Mouse (Mus musculus) CH12.LX (cell line): ENCODE results near the gene Slc35f3. TPM values are rescaled to one million over a fixed set of nuclear protein-coding genes. Genes with fewer than 3 reads are reported as not detected.

ENCODE experiments used
- DNase-seq: peaks from one replicate; pipeline ENCODE4 v3.0.0-alpha.2; 2013; ENCODE audit errors: extremely low read depth
- H3K27ac ChIP-seq: 2 replicates; pipeline ENCODE4 v1.5.1; 2012; ENCODE audit warnings: low read depth, mild to moderate bottlenecking, control low read depth, moderate library complexity; ENCODE audit not compliant: insufficient read depth
- H3K27me3 ChIP-seq: replicated peaks from 2 replicates; pipeline ENCODE3; 2012; ENCODE audit warnings: inconsistent platforms
- H3K36me3 ChIP-seq, 2 experiments: replicated peaks in 1 of 2; 2 replicates each; pipeline versions ENCODE3 to v1.6.1; 2012; ENCODE audit warnings: inconsistent platforms in 1 of 2, low read length in 1 of 2, mild to moderate bottlenecking in 1 of 2, mixed read lengths in 1 of 2, moderate library complexity in 1 of 2; ENCODE audit not compliant: control insufficient read depth in 1 of 2, insufficient read depth in 1 of 2
- H3K4me1 ChIP-seq, 2 experiments: 2 replicates each; pipeline ENCODE4 v1.6.1; 2012; ENCODE audit warnings: inconsistent platforms in 1 of 2, moderate library complexity in 1 of 2; ENCODE audit not compliant: insufficient read depth in 2 of 2, control insufficient read depth in 1 of 2
- H3K4me2 ChIP-seq: 2 replicates; pipeline ENCODE4 v1.6.1; 2012; ENCODE audit warnings: low read depth, mild to moderate bottlenecking, control low read depth; ENCODE audit not compliant: poor library complexity, insufficient read depth, severe bottlenecking
- H3K4me3 ChIP-seq, 3 experiments: fragments of 150-350 bp in 1 of 3; sonication (generic) in 1 of 3; replicated peaks in 1 of 3; 2 replicates each; pipeline versions ENCODE3 to v1.5.1; 2011 to 2012; ENCODE audit warnings: low read depth in 2 of 3, low read length in 2 of 3, mild to moderate bottlenecking in 2 of 3, moderate library complexity in 2 of 3, control low read depth in 1 of 3, improper control_type of control experiment in 1 of 3, inconsistent platforms in 1 of 3, mixed read lengths in 1 of 3; ENCODE audit not compliant: poor library complexity in 1 of 3
- H3K79me2 ChIP-seq: replicated peaks from 2 replicates; pipeline ENCODE4 v1.6.1; 2012; ENCODE audit warnings: mild to moderate bottlenecking, moderate library complexity; ENCODE audit not compliant: control insufficient read depth, poor library complexity, insufficient read depth, severe bottlenecking; ENCODE audit errors: extremely low read depth
- H3K9ac ChIP-seq: 2 replicates; pipeline ENCODE4 v1.6.1; 2012; ENCODE audit warnings: low read depth, mild to moderate bottlenecking, control low read depth, moderate library complexity; ENCODE audit not compliant: insufficient read depth
- H3K9me3 ChIP-seq: replicated peaks from 2 replicates; pipeline ENCODE3; 2012; ENCODE audit warnings: low read length, inconsistent platforms, mixed read lengths
- BHLHE40 ChIP-seq: IDR thresholded peaks from 2 replicates; pipeline ENCODE4 v1.6.1; 2011; ENCODE audit warnings: mild to moderate bottlenecking, low read depth, low read length, improper control_type of control experiment
- CHD2 ChIP-seq: IDR thresholded peaks from 2 replicates; pipeline ENCODE4 v1.6.1; 2011; ENCODE audit warnings: low read length, improper control_type of control experiment
- ETS1 ChIP-seq: conservative IDR thresholded peaks from 2 replicates; pipeline ENCODE4 v1.6.1; 2012; ENCODE audit warnings: low read depth, mild to moderate bottlenecking, inconsistent platforms, low read length, improper control_type of control experiment, moderate library complexity
- GABPA ChIP-seq: IDR thresholded peaks from 2 replicates; pipeline ENCODE4 v1.6.1; 2012; ENCODE audit warnings: low read depth, low read length, improper control_type of control experiment, inconsistent platforms; ENCODE audit not compliant: insufficient replicate concordance
- HCFC1 ChIP-seq: IDR thresholded peaks from 2 replicates; pipeline ENCODE4 v1.6.1; 2012; ENCODE audit warnings: low read depth, mild to moderate bottlenecking, inconsistent platforms, low read length, improper control_type of control experiment
- IRF4 ChIP-seq: IDR thresholded peaks from 2 replicates; pipeline ENCODE4 v1.6.1; 2014; ENCODE audit warnings: low read depth, mild to moderate bottlenecking, inconsistent platforms, low read length, improper control_type of control experiment
- JUN ChIP-seq: IDR thresholded peaks from 2 replicates; pipeline ENCODE4 v1.6.1; 2011; ENCODE audit warnings: low read depth, mild to moderate bottlenecking, low read length, improper control_type of control experiment, moderate library complexity; ENCODE audit not compliant: insufficient read depth
- KAT2A ChIP-seq: IDR thresholded peaks from 2 replicates; pipeline ENCODE4 v1.6.1; 2012; ENCODE audit warnings: low read length, improper control_type of control experiment, inconsistent platforms; ENCODE audit not compliant: insufficient replicate concordance
- MAX ChIP-seq: IDR thresholded peaks from 2 replicates; pipeline ENCODE4 v1.6.1; 2011; ENCODE audit warnings: low read length, improper control_type of control experiment
- MAZ ChIP-seq: IDR thresholded peaks from 2 replicates; pipeline ENCODE4 v1.6.1; 2012; ENCODE audit warnings: low read depth, mild to moderate bottlenecking, inconsistent platforms, low read length, improper control_type of control experiment, moderate library complexity
- MXI1 ChIP-seq: IDR thresholded peaks from 2 replicates; pipeline ENCODE4 v1.6.1; 2011; ENCODE audit warnings: mild to moderate bottlenecking, low read depth, low read length, improper control_type of control experiment
- MYC ChIP-seq: IDR thresholded peaks from 2 replicates; pipeline ENCODE4 v1.6.1; 2011; ENCODE audit warnings: low read depth, mild to moderate bottlenecking, improper control_type of control experiment, low read length
- PAX5 ChIP-seq: IDR thresholded peaks from 2 replicates; pipeline ENCODE4 v1.6.1; 2012; ENCODE audit warnings: low read length, inconsistent platforms, mixed read lengths
- POLR2A ChIP-seq: IDR thresholded peaks from 2 replicates; pipeline ENCODE4 v1.6.1; 2011; ENCODE audit warnings: low read depth, mild to moderate bottlenecking, improper control_type of control experiment, low read length
- RAD21 ChIP-seq: IDR thresholded peaks from 2 replicates; pipeline ENCODE4 v1.6.1; 2011; ENCODE audit warnings: low read depth, mild to moderate bottlenecking, low read length, improper control_type of control experiment, moderate library complexity
- RCOR1 ChIP-seq: conservative IDR thresholded peaks from 2 replicates; pipeline ENCODE4 v1.6.1; 2012; ENCODE audit warnings: low read depth, mild to moderate bottlenecking, inconsistent platforms, low read length, improper control_type of control experiment
- SIN3A ChIP-seq: IDR thresholded peaks from 2 replicates; pipeline ENCODE4 v1.6.1; 2012; ENCODE audit warnings: low read length, improper control_type of control experiment, inconsistent platforms
- TBP ChIP-seq: conservative IDR thresholded peaks from 2 replicates; pipeline ENCODE4 v1.6.1; 2011; ENCODE audit warnings: low read depth, low read length, improper control_type of control experiment
- TCF12 ChIP-seq: IDR thresholded peaks from 2 replicates; pipeline ENCODE4 v1.6.1; 2014; ENCODE audit warnings: low read depth, mild to moderate bottlenecking, inconsistent platforms, low read length, improper control_type of control experiment
- UBTF ChIP-seq: IDR thresholded peaks from 2 replicates; pipeline ENCODE4 v1.6.1; 2012; ENCODE audit warnings: low read depth, mild to moderate bottlenecking, inconsistent platforms, low read length, improper control_type of control experiment, moderate library complexity
- USF1 ChIP-seq: IDR thresholded peaks from 2 replicates; pipeline ENCODE4 v1.6.1; 2014; ENCODE audit warnings: low read depth, mild to moderate bottlenecking, inconsistent platforms, low read length, improper control_type of control experiment
- ZC3H11A ChIP-seq: IDR thresholded peaks from 2 replicates; pipeline ENCODE4 v1.6.1; 2012; ENCODE audit warnings: low read depth, mild to moderate bottlenecking, inconsistent platforms, low read length, improper control_type of control experiment
- ZMIZ1 ChIP-seq: IDR thresholded peaks from 2 replicates; pipeline ENCODE4 v1.6.1; 2012; ENCODE audit warnings: low read depth, mild to moderate bottlenecking, inconsistent platforms, low read length, improper control_type of control experiment
- ZNF384 ChIP-seq: IDR thresholded peaks from 2 replicates; pipeline ENCODE4 v1.6.1; 2012; ENCODE audit warnings: low read depth, low read length, improper control_type of control experiment, inconsistent platforms
- dilution Hi-C: fragments of 300-500 bp; cut with MboI; formaldehyde crosslinking; loops from 2 replicates; pipeline ENCODE4 v1.14.3; 2020; ENCODE audit warnings: low sequenced_read_pairs; ENCODE audit not compliant: extremely low pct_unique_long_range_greater_than_20kb, extremely low pct_ligation_motif_present
- in situ Hi-C: fragments of 300-500 bp; cut with MboI; formaldehyde crosslinking; loops from 3 replicates; pipeline ENCODE4 v1.14.3; 2019; ENCODE audit warnings: low sequenced_read_pairs, low pct_ligation_motif_present, low pct_unique_long_range_greater_than_20kb, mixed read lengths
- polyA plus RNA-seq: library from polyadenylated mRNA; unstranded; fragments of >175 nt; gene quantifications from 2 replicates; pipeline ENCODE4 v1.2.1, GENCODE M21; 2012; ENCODE audit warnings: low read depth; ENCODE audit not compliant: insufficient read length
- total RNA-seq, 2 experiments: library from RNA; depleted of rRNA; stranded (reverse); fragments of 300-350 nt in 1 of 2; fragments of >200 nt in 1 of 2; gene quantifications; 2 replicates each; pipeline ENCODE4 v1.2.3; 2012 to 2014

Slc35f3 gene
- total and polyA plus RNA-seq, 3 experiments: 0.20 TPM; not detected in 2

GRCm38 (mm10) chr8:126309015-126309414 is 10.7 kb downstream of the Slc35f3 start:
- H3K79me2 ChIP-seq: no peaks in the 10 kb centered on the region
- peaks cover 55% of the 10 kb centered on the region for H3K27me3 ChIP-seq
- peaks cover 0 to 4% of the 10 kb centered on the region in 2 experiments; a peak in 1 of 4 replicates for H3K4me1 ChIP-seq
- in situ Hi-C loops: no loop called here
- H3K36me3 ChIP-seq: no peaks in the 10 kb centered on the region
- no peak overlapping the region for H3K27ac ChIP-seq
- DNase-seq: no peak
- no peak overlapping the region for H3K4me3 ChIP-seq
- dilution Hi-C loops: no loop called here
- peaks cover 5% of the 10 kb centered on the region for H3K9me3 ChIP-seq
- no peak overlapping the region for H3K4me2 ChIP-seq
- TF ChIP-seq IRF4: no peak
- no peak for TF ChIP-seq GABPA
- TF ChIP-seq MYC: no peak
- no peak for TF ChIP-seq KAT2A
- TF ChIP-seq MXI1: no peak
- no peak for TF ChIP-seq TBP
- TF ChIP-seq MAZ: no peak
- no peak for TF ChIP-seq RAD21
- TF ChIP-seq BHLHE40: no peak
- TF ChIP-seq ZMIZ1: no peak
- TF ChIP-seq SIN3A: no peak
- no peak for TF ChIP-seq ZC3H11A
- TF ChIP-seq POLR2A: no peak
- no peak for TF ChIP-seq HCFC1
- no peak for TF ChIP-seq MAX
- no peak for TF ChIP-seq CHD2
- H3K9ac ChIP-seq: no peak overlapping the region

- H3K4me2 ChIP-seq: no peak overlapping the region
- no peak overlapping the region for H3K27ac ChIP-seq
- no peak for DNase-seq
- in situ Hi-C loops (no loop called here), dilution Hi-C loops (no loop called here)
- H3K9me3 ChIP-seq: peaks cover 11% of the 10 kb centered on the region
- H3K27me3 ChIP-seq: peaks cover 86% of the 10 kb centered on the region
- H3K36me3 ChIP-seq: no peaks in the 10 kb centered on the region
- no peak overlapping the region for H3K4me3 ChIP-seq
- H3K9ac ChIP-seq: no peak overlapping the region
- no peak for TF ChIP-seq JUN
- no peak for TF ChIP-seq SIN3A
- TF ChIP-seq ZMIZ1: no peak
- no peak for TF ChIP-seq GABPA
- no peak for TF ChIP-seq PAX5
- TF ChIP-seq TCF12: no peak
- no peak for TF ChIP-seq RAD21
- TF ChIP-seq RCOR1: no peak
- TF ChIP-seq UBTF: no peak
- TF ChIP-seq MAZ: no peak
- TF ChIP-seq ETS1: no peak
- TF ChIP-seq ZNF384: no peak
- TF ChIP-seq USF1: no peak
- TF ChIP-seq TBP: no peak
- no peaks in the 10 kb centered on the region for H3K4me1 ChIP-seq
- no peaks in the 10 kb centered on the region for H3K79me2 ChIP-seq
These were observed 26.6 kb downstream of the Slc35f3 start for GRCm38 (mm10) chr8:126324931-126325330.
